Mouse (Mus musculus) CH12.LX (cell line): ENCODE measurements around the gene Gng8. TPM values are rescaled to one million over a fixed set of nuclear protein-coding genes. Genes with fewer than 3 reads are reported as not detected.
A peak's percentile ranks its signal among the peaks of the same experiment; 100 is the strongest.

ENCODE experiments used
- DNase-seq: peaks from one replicate; pipeline ENCODE4 v3.0.0-alpha.2; 2013; ENCODE audit errors: extremely low read depth
- H3K27ac ChIP-seq: 2 replicates; pipeline ENCODE4 v1.5.1; 2012; ENCODE audit warnings: low read depth, mild to moderate bottlenecking, control low read depth, moderate library complexity; ENCODE audit not compliant: insufficient read depth
- H3K27me3 ChIP-seq: replicated peaks from 2 replicates; pipeline ENCODE3; 2012; ENCODE audit warnings: inconsistent platforms
- H3K36me3 ChIP-seq, 2 experiments: replicated peaks in 1 of 2; 2 replicates each; pipeline versions ENCODE3 to v1.6.1; 2012; ENCODE audit warnings: inconsistent platforms in 1 of 2, low read length in 1 of 2, mild to moderate bottlenecking in 1 of 2, mixed read lengths in 1 of 2, moderate library complexity in 1 of 2; ENCODE audit not compliant: control insufficient read depth in 1 of 2, insufficient read depth in 1 of 2
- H3K4me1 ChIP-seq, 2 experiments: 2 replicates each; pipeline ENCODE4 v1.6.1; 2012; ENCODE audit warnings: inconsistent platforms in 1 of 2, moderate library complexity in 1 of 2; ENCODE audit not compliant: insufficient read depth in 2 of 2, control insufficient read depth in 1 of 2
- H3K4me2 ChIP-seq: 2 replicates; pipeline ENCODE4 v1.6.1; 2012; ENCODE audit warnings: low read depth, mild to moderate bottlenecking, control low read depth; ENCODE audit not compliant: poor library complexity, insufficient read depth, severe bottlenecking
- H3K4me3 ChIP-seq, 3 experiments: fragments of 150-350 bp in 1 of 3; sonication (generic) in 1 of 3; replicated peaks in 1 of 3; 2 replicates each; pipeline versions ENCODE3 to v1.5.1; 2011 to 2012; ENCODE audit warnings: low read depth in 2 of 3, low read length in 2 of 3, mild to moderate bottlenecking in 2 of 3, moderate library complexity in 2 of 3, control low read depth in 1 of 3, improper control_type of control experiment in 1 of 3, inconsistent platforms in 1 of 3, mixed read lengths in 1 of 3; ENCODE audit not compliant: poor library complexity in 1 of 3
- H3K79me2 ChIP-seq: replicated peaks from 2 replicates; pipeline ENCODE4 v1.6.1; 2012; ENCODE audit warnings: mild to moderate bottlenecking, moderate library complexity; ENCODE audit not compliant: control insufficient read depth, poor library complexity, insufficient read depth, severe bottlenecking; ENCODE audit errors: extremely low read depth
- H3K9ac ChIP-seq: 2 replicates; pipeline ENCODE4 v1.6.1; 2012; ENCODE audit warnings: low read depth, mild to moderate bottlenecking, control low read depth, moderate library complexity; ENCODE audit not compliant: insufficient read depth
- H3K9me3 ChIP-seq: replicated peaks from 2 replicates; pipeline ENCODE3; 2012; ENCODE audit warnings: low read length, inconsistent platforms, mixed read lengths
- BHLHE40 ChIP-seq: IDR thresholded peaks from 2 replicates; pipeline ENCODE4 v1.6.1; 2011; ENCODE audit warnings: mild to moderate bottlenecking, low read depth, low read length, improper control_type of control experiment
- CHD1 ChIP-seq: IDR thresholded peaks from 2 replicates; pipeline ENCODE4 v1.6.1; 2012; ENCODE audit warnings: low read depth, low read length, improper control_type of control experiment, inconsistent platforms
- CHD2 ChIP-seq: IDR thresholded peaks from 2 replicates; pipeline ENCODE4 v1.6.1; 2011; ENCODE audit warnings: low read length, improper control_type of control experiment
- CTCF ChIP-seq, 2 experiments: IDR thresholded peaks in 1 of 2; conservative IDR thresholded peaks in 1 of 2; 2 replicates each; pipeline ENCODE4 v1.5.1; 2011 to 2012; ENCODE audit warnings: low read depth in 2 of 2, low read length in 2 of 2, improper control_type of control experiment in 1 of 2, inconsistent platforms in 1 of 2, mild to moderate bottlenecking in 1 of 2, moderate library complexity in 1 of 2
- E2F4 ChIP-seq: IDR thresholded peaks from 2 replicates; pipeline ENCODE4 v1.6.1; 2011; ENCODE audit warnings: low read depth, low read length, improper control_type of control experiment; ENCODE audit not compliant: insufficient replicate concordance
- ELF1 ChIP-seq: IDR thresholded peaks from 2 replicates; pipeline ENCODE4 v1.6.1; 2014; ENCODE audit warnings: low read depth, mild to moderate bottlenecking, inconsistent platforms, low read length, improper control_type of control experiment
- GABPA ChIP-seq: IDR thresholded peaks from 2 replicates; pipeline ENCODE4 v1.6.1; 2012; ENCODE audit warnings: low read depth, low read length, improper control_type of control experiment, inconsistent platforms; ENCODE audit not compliant: insufficient replicate concordance
- HCFC1 ChIP-seq: IDR thresholded peaks from 2 replicates; pipeline ENCODE4 v1.6.1; 2012; ENCODE audit warnings: low read depth, mild to moderate bottlenecking, inconsistent platforms, low read length, improper control_type of control experiment
- JUND ChIP-seq: conservative IDR thresholded peaks from 2 replicates; pipeline ENCODE4 v1.6.1; 2011; ENCODE audit warnings: low read depth, low read length, improper control_type of control experiment
- KAT2A ChIP-seq: IDR thresholded peaks from 2 replicates; pipeline ENCODE4 v1.6.1; 2012; ENCODE audit warnings: low read length, improper control_type of control experiment, inconsistent platforms; ENCODE audit not compliant: insufficient replicate concordance
- MAX ChIP-seq: IDR thresholded peaks from 2 replicates; pipeline ENCODE4 v1.6.1; 2011; ENCODE audit warnings: low read length, improper control_type of control experiment
- MAZ ChIP-seq: IDR thresholded peaks from 2 replicates; pipeline ENCODE4 v1.6.1; 2012; ENCODE audit warnings: low read depth, mild to moderate bottlenecking, inconsistent platforms, low read length, improper control_type of control experiment, moderate library complexity
- MEF2A ChIP-seq: IDR thresholded peaks from 2 replicates; pipeline ENCODE4 v1.6.1; 2014; ENCODE audit warnings: low read depth, mild to moderate bottlenecking, inconsistent platforms, low read length, improper control_type of control experiment, borderline replicate concordance
- MYC ChIP-seq: IDR thresholded peaks from 2 replicates; pipeline ENCODE4 v1.6.1; 2011; ENCODE audit warnings: low read depth, mild to moderate bottlenecking, improper control_type of control experiment, low read length
- NELFE ChIP-seq: IDR thresholded peaks from 2 replicates; pipeline ENCODE4 v1.6.1; 2011; ENCODE audit warnings: low read depth, low read length, improper control_type of control experiment
- NRF1 ChIP-seq: IDR thresholded peaks from 2 replicates; pipeline ENCODE4 v1.6.1; 2014; ENCODE audit warnings: low read depth, mild to moderate bottlenecking, inconsistent platforms, low read length, improper control_type of control experiment, moderate library complexity
- PAX5 ChIP-seq: IDR thresholded peaks from 2 replicates; pipeline ENCODE4 v1.6.1; 2012; ENCODE audit warnings: low read length, inconsistent platforms, mixed read lengths
- POLR2A ChIP-seq: IDR thresholded peaks from 2 replicates; pipeline ENCODE4 v1.6.1; 2011; ENCODE audit warnings: low read depth, mild to moderate bottlenecking, improper control_type of control experiment, low read length
- RAD21 ChIP-seq: IDR thresholded peaks from 2 replicates; pipeline ENCODE4 v1.6.1; 2011; ENCODE audit warnings: low read depth, mild to moderate bottlenecking, low read length, improper control_type of control experiment, moderate library complexity
- SIN3A ChIP-seq: IDR thresholded peaks from 2 replicates; pipeline ENCODE4 v1.6.1; 2012; ENCODE audit warnings: low read length, improper control_type of control experiment, inconsistent platforms
- SMC3 ChIP-seq: IDR thresholded peaks from 2 replicates; pipeline ENCODE4 v1.6.1; 2011; ENCODE audit warnings: low read depth, low read length, improper control_type of control experiment
- TBP ChIP-seq: conservative IDR thresholded peaks from 2 replicates; pipeline ENCODE4 v1.6.1; 2011; ENCODE audit warnings: low read depth, low read length, improper control_type of control experiment
- TCF12 ChIP-seq: IDR thresholded peaks from 2 replicates; pipeline ENCODE4 v1.6.1; 2014; ENCODE audit warnings: low read depth, mild to moderate bottlenecking, inconsistent platforms, low read length, improper control_type of control experiment
- UBTF ChIP-seq: IDR thresholded peaks from 2 replicates; pipeline ENCODE4 v1.6.1; 2012; ENCODE audit warnings: low read depth, mild to moderate bottlenecking, inconsistent platforms, low read length, improper control_type of control experiment, moderate library complexity
- ZC3H11A ChIP-seq: IDR thresholded peaks from 2 replicates; pipeline ENCODE4 v1.6.1; 2012; ENCODE audit warnings: low read depth, mild to moderate bottlenecking, inconsistent platforms, low read length, improper control_type of control experiment
- ZNF384 ChIP-seq: IDR thresholded peaks from 2 replicates; pipeline ENCODE4 v1.6.1; 2012; ENCODE audit warnings: low read depth, low read length, improper control_type of control experiment, inconsistent platforms
- dilution Hi-C: fragments of 300-500 bp; cut with MboI; formaldehyde crosslinking; loops from 2 replicates; pipeline ENCODE4 v1.14.3; 2020; ENCODE audit warnings: low sequenced_read_pairs; ENCODE audit not compliant: extremely low pct_unique_long_range_greater_than_20kb, extremely low pct_ligation_motif_present
- in situ Hi-C: fragments of 300-500 bp; cut with MboI; formaldehyde crosslinking; loops from 3 replicates; pipeline ENCODE4 v1.14.3; 2019; ENCODE audit warnings: low sequenced_read_pairs, low pct_ligation_motif_present, low pct_unique_long_range_greater_than_20kb, mixed read lengths
- polyA plus RNA-seq: library from polyadenylated mRNA; unstranded; fragments of >175 nt; gene quantifications from 2 replicates; pipeline ENCODE4 v1.2.1, GENCODE M21; 2012; ENCODE audit warnings: low read depth; ENCODE audit not compliant: insufficient read length
- total RNA-seq, 2 experiments: library from RNA; depleted of rRNA; stranded (reverse); fragments of 300-350 nt in 1 of 2; fragments of >200 nt in 1 of 2; gene quantifications; 2 replicates each; pipeline ENCODE4 v1.2.3; 2012 to 2014

The Gng8 gene
- total and polyA plus RNA-seq, 3 experiments: 0.25 to 2.4 TPM; not detected in 1

GRCm38 (mm10) chr7:16843441-16844171 is 48.0 kb upstream of the Gng8 start:
- in situ Hi-C loops (no loop called here), dilution Hi-C loops (no loop called here)
- TF ChIP-seq TCF12 (0 out of 2 replicates have a peak, but pooled peaks have one; percentile 30), POLR2A (peak; percentile 15; the same call in 1 of the 2 replicates), SIN3A (peak; percentile 29; the same call in 1 of the 2 replicates), BHLHE40 (no peak), RAD21 (no peak), SMC3 (no peak), CHD1 (no peak), TBP (no peak), CTCF (conservative IDR thresholded peaks at IDR 0.05 in 1 of 2, IDR thresholded peaks at IDR 0.05 in 1 of 2; ENCODE audit: low read depth in 2 of 2, low read length in 2 of 2) (no peak)
- H3K4me2 ChIP-seq: peak overlapping the region; percentile 88
- H3K36me3 ChIP-seq: peaks cover 33 to 53% of the 10 kb centered on the region in 2 experiments
- peak overlapping the region; percentile 82 to 97 (median 86) for H3K4me3 ChIP-seq
- H3K9ac ChIP-seq: peak overlapping the region; percentile 93
- peaks cover 24% of the 10 kb centered on the region for H3K79me2 ChIP-seq
- no peak for DNase-seq
- H3K27me3 ChIP-seq: no peaks in the 10 kb centered on the region
- H3K27ac ChIP-seq: peak overlapping the region; percentile 91
- peaks cover 24 to 54% of the 10 kb centered on the region in 2 experiments for H3K4me1 ChIP-seq
- H3K9me3 ChIP-seq: no peaks in the 10 kb centered on the region

- dilution Hi-C loops: no loop called here
- peak overlapping the region; percentile 71 to 97 (median 82) for H3K4me3 ChIP-seq
- H3K4me2 ChIP-seq: peak overlapping the region; percentile 88
- DNase-seq: no peak
- TF ChIP-seq MAX (no peak), CHD1 (no peak), JUND (no peak), TBP (no peak), MEF2A (no peak), ZNF384 (no peak), PAX5 (no peak), ELF1 (no peak), UBTF (no peak), GABPA (no peak), NELFE (no peak), HCFC1 (no peak), NRF1 (no peak), E2F4 (no peak), MYC (no peak), MAZ (no peak), CHD2 (no peak), ZC3H11A (no peak), SIN3A (no peak), KAT2A (no peak)
- peaks cover 24% of the 10 kb centered on the region for H3K79me2 ChIP-seq
- in situ Hi-C loops: no loop called here
- peak overlapping the region; percentile 93 for H3K9ac ChIP-seq
- no peaks in the 10 kb centered on the region for H3K9me3 ChIP-seq
- H3K27me3 ChIP-seq: no peaks in the 10 kb centered on the region
- peak overlapping the region; percentile 51; the same call in 1 of the 2 replicates for H3K27ac ChIP-seq
- H3K4me1 ChIP-seq: peaks cover 20 to 44% of the 10 kb centered on the region in 2 experiments
- peaks cover 32 to 52% of the 10 kb centered on the region in 2 experiments for H3K36me3 ChIP-seq
These were observed 46.9 kb upstream of the Gng8 start for GRCm38 (mm10) chr7:16844696-16845071.
